Mouse (Mus musculus) cerebellum, adult (tissue): ENCODE measurements at regions not wholly inside any gene's neighbourhood (a gene's known extent, or its start where the extent isn't known, plus 50 kb on each side); places are given as distances from the start of the nearest gene placed in this dataset.
A peak's percentile ranks its signal among the peaks of the same experiment; 100 is the strongest.

Source experiments
- ATAC-seq: cut with Nextera tagmentation; 2 replicates; pipeline ENCODE4 v1.9.2; 2017; ENCODE audit warnings: mild to moderate bottlenecking, moderate library complexity, mixed read lengths; ENCODE audit not compliant: insufficient number of reproducible peaks, low FRiP score, low TSS enrichment

- no peak for ATAC-seq
Measured at GRCm38 (mm10) chr5:53379612-53380011, 86.3 kb upstream of the Rbpj start.

GRCm38 (mm10) chr5:53380203-53380602 lies 85.7 kb upstream of the Rbpj start:
- ATAC-seq = no peak

DNA sequence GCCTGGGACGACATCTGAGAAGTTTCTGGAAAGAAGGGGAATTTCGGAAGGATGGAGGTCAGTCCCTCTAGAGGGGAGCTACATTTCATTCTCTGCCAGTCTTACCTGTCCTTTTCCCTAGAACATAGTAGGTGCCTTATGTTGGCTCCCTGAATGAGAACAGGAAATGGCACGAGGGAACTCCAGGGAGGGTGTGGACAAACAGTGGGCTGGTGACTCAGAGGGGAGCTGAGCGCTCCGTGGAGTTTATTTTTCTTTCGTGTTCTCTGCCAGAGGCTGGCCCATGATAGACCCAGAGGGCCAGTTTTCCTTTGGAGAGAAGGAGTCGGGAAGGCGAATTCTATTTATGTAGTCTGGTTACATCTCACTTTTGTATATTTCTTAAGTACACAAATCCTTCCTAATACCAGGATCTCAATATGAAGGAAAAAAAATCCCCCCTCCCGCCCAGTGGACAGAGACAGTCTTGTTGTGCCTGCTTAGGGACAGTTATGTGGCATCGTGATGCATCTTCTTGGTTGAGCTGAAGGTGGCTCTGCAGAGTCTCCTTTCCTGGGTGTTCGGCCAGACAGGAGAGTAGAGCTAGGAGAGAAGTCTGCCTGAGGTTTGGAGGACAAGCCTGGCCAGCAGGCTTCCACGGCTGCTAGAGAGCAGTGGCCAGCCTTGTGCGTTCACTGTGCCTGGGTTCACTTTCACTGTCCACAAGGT lies 84.3 kb upstream of the Rbpj start:
- ATAC-seq = peak; percentile 70

GRCm38 (mm10) chr5:53384026-53384425 lies 81.9 kb upstream of the Rbpj start:
- ATAC-seq = no peak

- ATAC-seq = no peak
Measured at GRCm38 (mm10) chr5:53385513-53386148, 80.3 kb upstream of the Rbpj start.

GRCm38 (mm10) chr5:53393571-53393970 lies 72.4 kb upstream of the Rbpj start:
- no peak for ATAC-seq

- no peak for ATAC-seq
Measured at GRCm38 (mm10) chr5:53394560-53394959, 71.4 kb upstream of the Rbpj start.

DNA sequence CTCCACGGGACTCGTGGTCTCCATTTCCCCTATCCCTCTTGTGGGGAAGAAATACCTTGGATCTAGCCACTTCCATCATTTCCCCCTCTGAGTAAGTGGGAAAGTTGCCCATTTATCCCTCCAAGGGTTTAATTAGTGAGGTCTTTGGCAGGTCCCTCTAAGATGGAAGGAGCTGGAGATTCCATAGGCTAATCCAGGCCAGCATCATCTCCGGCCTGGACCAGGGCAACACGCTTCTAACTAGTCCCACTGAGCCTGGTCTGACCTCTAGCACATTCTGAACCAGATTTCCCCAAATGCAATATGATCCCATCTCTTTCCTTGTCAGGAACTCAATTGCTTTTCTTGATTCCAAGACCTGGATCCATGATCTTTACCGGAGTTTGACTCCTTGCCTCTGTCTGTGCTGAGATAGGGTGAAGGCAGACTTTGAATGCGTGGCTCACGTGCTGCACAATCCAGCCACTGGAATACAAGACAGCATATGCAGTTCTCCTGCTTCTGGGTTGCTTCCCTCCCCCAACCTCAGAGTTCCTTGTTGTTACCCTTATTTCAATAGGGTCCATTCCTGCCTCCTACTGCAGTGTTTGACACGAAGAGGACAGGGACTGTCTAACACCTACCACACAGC lies 67.4 kb upstream of the Rbpj start:
- ATAC-seq = no peak

- no peak for ATAC-seq
Measured at GRCm38 (mm10) chr5:53401093-53401492, 64.9 kb upstream of the Rbpj start.

DNA sequence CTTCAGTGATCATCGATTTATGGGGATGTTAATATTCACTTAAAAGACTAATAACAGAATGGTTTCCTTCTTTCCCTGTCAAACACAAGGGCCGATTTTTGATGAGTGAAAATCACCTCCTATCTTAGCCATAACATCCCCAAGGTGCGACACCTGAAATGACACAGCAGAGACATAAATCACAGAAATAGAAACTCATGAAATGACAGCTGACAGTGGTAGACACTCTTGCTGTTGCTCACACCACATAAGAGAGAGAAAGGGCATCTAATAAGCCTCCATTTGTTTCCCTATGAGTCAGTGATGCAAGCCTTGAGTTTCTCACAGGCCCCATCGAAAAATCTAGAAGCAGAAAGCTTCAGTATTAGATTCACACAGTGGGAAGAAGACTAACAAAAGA lies 63.9 kb upstream of the Rbpj start:
- no peak for ATAC-seq

- no peak for ATAC-seq
Measured at GRCm38 (mm10) chr5:53402619-53403151, 63.3 kb upstream of the Rbpj start.

GRCm38 (mm10) chr5:53405929-53406328 lies 60.0 kb upstream of the Rbpj start:
- ATAC-seq = no peak

- no peak for ATAC-seq
Measured at GRCm38 (mm10) chr5:53407646-53408045, 58.3 kb upstream of the Rbpj start.

DNA sequence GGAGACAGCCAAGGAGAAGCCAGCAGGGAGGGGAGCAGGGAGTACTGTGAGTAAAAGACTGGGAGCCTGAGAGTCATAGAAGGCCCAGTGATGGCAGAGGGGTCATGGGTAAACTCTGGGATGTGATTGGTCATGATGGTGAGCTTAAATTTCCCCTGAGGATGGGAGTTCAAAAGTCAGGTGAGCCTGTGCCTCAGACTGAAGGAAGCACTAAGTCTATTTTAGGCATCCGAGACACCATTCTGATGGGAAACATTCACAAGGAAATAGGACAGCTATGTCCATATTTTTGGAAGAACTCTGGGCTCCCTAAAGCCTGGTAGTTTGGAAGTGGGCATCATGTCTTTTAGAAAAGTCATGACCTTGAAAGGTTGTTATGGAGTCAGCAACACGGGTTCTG lies 57.7 kb upstream of the Rbpj start:
- ATAC-seq = no peak

DNA sequence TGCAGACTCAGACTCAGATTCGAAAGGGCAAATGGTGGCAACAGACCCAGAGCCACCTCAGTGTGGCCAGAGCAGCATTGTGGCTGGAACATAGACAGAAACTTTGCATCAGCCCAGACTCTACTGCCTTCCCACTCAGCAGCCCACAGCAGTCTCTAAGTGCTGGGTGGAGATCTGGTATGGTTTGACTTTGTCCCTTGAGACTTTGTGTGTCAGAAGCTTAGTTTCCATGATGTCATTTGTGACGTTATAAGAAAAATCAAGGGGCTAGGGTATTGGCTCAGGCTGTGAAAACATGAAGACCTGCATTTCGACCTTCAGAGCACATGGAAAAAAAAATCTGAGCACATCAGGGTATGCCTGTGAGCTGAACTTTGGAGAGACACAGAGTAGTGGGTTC lies 56.2 kb upstream of the Rbpj start:
- no peak for ATAC-seq

GRCm38 (mm10) chr5:53412391-53413075 lies 53.4 kb upstream of the Rbpj start:
- ATAC-seq = no peak

DNA sequence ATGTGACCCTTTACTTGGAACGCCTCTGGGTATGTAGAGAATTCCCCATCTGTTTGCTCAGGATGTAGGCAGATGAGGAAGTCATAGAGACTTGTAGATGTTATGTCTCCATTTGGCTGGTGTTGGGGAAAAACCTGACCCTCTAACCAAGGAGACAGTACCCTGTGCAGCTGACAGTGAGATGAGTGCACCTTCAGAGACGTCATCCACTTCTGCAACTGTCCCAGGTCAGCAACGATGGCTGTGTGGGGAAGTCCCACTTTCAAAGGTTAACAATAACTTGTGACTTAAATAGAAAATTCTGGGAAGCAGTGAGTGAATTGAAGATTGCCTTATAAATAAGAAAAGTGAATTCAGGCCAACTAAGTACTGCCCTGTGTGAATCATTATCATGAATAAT lies 52.3 kb upstream of the Rbpj start:
- ATAC-seq = no peak

DNA sequence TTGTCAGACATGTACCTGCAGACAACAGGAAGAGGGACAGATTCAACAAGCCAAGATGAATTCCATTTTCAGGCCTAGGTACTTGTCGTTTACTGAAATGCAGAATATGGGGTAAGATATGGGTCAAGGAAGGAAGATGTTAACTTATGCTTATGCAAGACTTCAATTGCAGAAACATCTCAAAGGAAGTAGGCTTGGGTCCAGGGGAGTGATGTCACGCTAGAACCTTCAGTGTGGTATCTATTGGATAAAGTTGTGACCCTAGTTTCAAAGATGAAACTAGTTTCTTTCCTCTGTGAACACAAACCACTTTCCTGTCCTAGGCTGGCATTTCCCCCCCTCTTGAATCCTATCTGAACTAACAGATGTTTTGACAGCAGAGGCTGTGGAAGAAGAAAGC lies 50.5 kb upstream of the Rbpj start:
- no peak for ATAC-seq
